ENCODE assay signal across 15 mouse cellular contexts in the genomic region with DNA sequence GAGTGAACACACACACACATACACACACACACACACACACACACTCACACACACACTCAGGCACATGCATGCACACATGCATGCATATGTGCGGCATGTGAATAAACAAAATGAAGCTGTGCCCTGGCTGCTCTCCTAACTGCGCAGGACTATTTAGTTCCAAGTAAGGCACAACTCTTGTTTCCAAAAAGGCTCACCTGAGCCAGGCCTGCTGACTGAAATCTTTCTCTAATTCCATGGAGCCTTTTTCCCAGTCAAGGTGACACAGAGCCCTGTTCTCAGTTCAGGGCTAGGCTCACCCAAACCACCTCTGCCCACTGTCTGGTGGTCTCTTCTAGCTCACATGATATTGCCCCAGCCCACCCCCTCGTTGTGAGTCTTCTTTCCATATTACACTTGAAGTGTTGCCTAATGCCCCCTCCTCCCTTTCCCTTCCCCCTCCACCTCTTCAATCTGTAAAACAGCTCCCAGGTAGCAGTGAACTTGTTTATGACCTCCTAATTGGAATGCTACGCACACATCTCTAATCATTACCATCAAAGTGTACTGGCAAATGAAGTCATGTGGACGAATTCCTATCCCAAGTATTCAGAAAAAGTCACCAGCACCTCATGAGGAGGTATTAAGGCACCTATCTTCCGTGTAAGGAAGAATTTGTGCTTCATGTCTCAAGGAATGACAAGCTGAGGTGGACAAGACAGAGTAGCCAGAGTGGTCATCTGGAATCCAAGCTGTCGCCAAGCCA.
DNase-seq lines count a peak whose midpoint lies in the region; ATAC-seq and TF ChIP-seq lines count a peak whose summit lies in the region.
"Had no signal": no experiment of that assay in that cellular context is flagged by ENCODE, and none has a peak within 500 bp of the region (broad histone marks: within the 10 kb centered on the region; RNA-seq: fewer than 3 reads in every experiment).

No protein-coding gene starts in this region.

- no peak overlapping the region for H3K27ac ChIP-seq in intestine, embryonic 15.5 days
- H3K27ac ChIP-seq in liver, postnatal 0 days (ENCODE audit: low read depth), result peak overlapping the region; percentile 13; the same call in 1 of the 2 replicates
- H3K27ac ChIP-seq: limb, embryonic 12.5 days had no signal

- no peak for DNase-seq in lung, adult 2 months
- DNase-seq in lung, postnatal 14 days, result no peak
- DNase-seq in kidney, adult 8-10 months, result peak; percentile 9 to 61
- DNase-seq in liver, postnatal 0 days, result no peak
- DNase-seq in layer of hippocampus, adult 8-10 months (ENCODE audit: low spot score in 2 of 2), result no peak
- DNase-seq: adrenal gland, postnatal 36 days; cerebellum, adult 2 months; gastrocnemius, postnatal 10 days; heart, adult 18-20 months; spleen, adult 18-20 months; thymus, adult 2 months had no signal

- 74% methylated on average over 7 of the region's 7 CpGs for WGBS in lung, adult 2 months
- WGBS in intestine, embryonic 15.5 days, result 62% methylated on average over 7 of the region's 7 CpGs
- WGBS in liver, postnatal 0 days (ENCODE audit: insufficient replicate concordance), result 63% methylated on average over 7 of the region's 7 CpGs

- TF ChIP-seq CTCF in lung, adult 2 months (IDR thresholded peaks at IDR 0.05; ENCODE audit: insufficient read depth, low read length), result no peak
- TF ChIP-seq CTCF in liver, postnatal 0 days (IDR thresholded peaks at IDR 0.05; ENCODE audit: low read depth), result no peak

- H3K4me2 ChIP-seq in intestine, embryonic 15.5 days (replicated peaks), result peak overlapping the region; percentile 37
- peak overlapping the region; percentile 45 for H3K4me2 ChIP-seq in liver, postnatal 0 days (ENCODE audit: low read depth, low read length)
- H3K4me2 ChIP-seq: limb, embryonic 12.5 days had no signal

- H3K27me3 ChIP-seq in intestine, embryonic 15.5 days (replicated peaks), result no peaks in the 10 kb centered on the region
- no peaks in the 10 kb centered on the region for H3K27me3 ChIP-seq in liver, postnatal 0 days (ENCODE audit: insufficient read depth, low read length)

- no peaks in the 10 kb centered on the region for H3K36me3 ChIP-seq in intestine, embryonic 15.5 days
- no peaks in the 10 kb centered on the region for H3K36me3 ChIP-seq in liver, postnatal 0 days (replicated peaks; ENCODE audit: insufficient read depth, low read length)
- H3K36me3 ChIP-seq: limb, embryonic 12.5 days had no signal

- no peak overlapping the region for H3K9ac ChIP-seq in intestine, embryonic 15.5 days
- 0 out of 2 replicates have a peak overlapping the region, but pooled peaks have one; percentile 30 for H3K9ac ChIP-seq in liver, postnatal 0 days (replicated peaks)
- H3K9ac ChIP-seq: limb, embryonic 12.5 days had no signal

- no peak for TF ChIP-seq EP300 in liver, postnatal 0 days (IDR thresholded peaks at IDR 0.05; ENCODE audit: low read depth)

- no peaks in the 10 kb centered on the region for H3K9me3 ChIP-seq in intestine, embryonic 15.5 days
- H3K9me3 ChIP-seq in liver, postnatal 0 days (ENCODE audit: low read length), result no peaks in the 10 kb centered on the region
- H3K9me3 ChIP-seq: limb, embryonic 12.5 days had no signal

- H3K4me1 ChIP-seq in lung, adult 2 months (ENCODE audit: control insufficient read depth, insufficient read depth, low read length), result peaks cover 2% of the 10 kb centered on the region
- H3K4me1 ChIP-seq in intestine, embryonic 15.5 days (replicated peaks), result no peaks in the 10 kb centered on the region
- peaks cover 2% of the 10 kb centered on the region for H3K4me1 ChIP-seq in liver, postnatal 0 days (ENCODE audit: insufficient read depth)

- H3K4me3 ChIP-seq in lung, adult 2 months (replicated peaks; ENCODE audit: extremely low read depth, low read depth, low read length), result peak overlapping the region; percentile 54
- H3K4me3 ChIP-seq in intestine, embryonic 15.5 days (replicated peaks), result peak overlapping the region; percentile 12; the same call in 1 of the 2 replicates
- H3K4me3 ChIP-seq in liver, postnatal 0 days (ENCODE audit: low read depth, low read length), result peak overlapping the region; percentile 17; the same call in 1 of the 2 replicates
- H3K4me3 ChIP-seq: limb, embryonic 12.5 days had no signal

- peak; percentile 29; the same call in 1 of the 2 replicates for ATAC-seq in intestine, embryonic 15.5 days
- no peak; the same call in 1 of the 2 replicates for ATAC-seq in liver, postnatal 0 days
- no peak for ATAC-seq in erythroid progenitor cell, adult 5-6 weeks (replicated peaks; ENCODE audit: low FRiP score, poor library complexity, severe bottlenecking)
- ATAC-seq: midbrain, embryonic 16.5 days had no signal

- no peak for TF ChIP-seq POLR2A in lung, adult 2 months (IDR thresholded peaks at IDR 0.05; ENCODE audit: borderline replicate concordance, extremely low read depth, low read depth, low read length)

Comparison
In these comparisons a context has a peak if more than half of its experiments do, and no peak if none do; other contexts are left out.
1. DNase-seq: peak in kidney, adult 8-10 months (2 of 2); none in lung, adult 2 months (single experiment), lung, postnatal 14 days (single experiment), liver, postnatal 0 days (single experiment) and layer of hippocampus, adult 8-10 months (0 of 2).
2. Peak in every context shown above with its lines, with median percentiles within 50 percentile points of each other: H3K4me3 ChIP-seq.